Mouse (Mus musculus) liver, adult 2 months (tissue): ENCODE data around the gene Cdca7l.

Source experiments
- CTCF ChIP-seq: fragments of 200-500 bp; IDR thresholded peaks from 2 replicates; pipeline ENCODE4 v1.5.1; 2011; ENCODE audit warnings: low read depth, low read length, control low read depth
- POLR2A ChIP-seq: fragments of 200-500 bp; IDR thresholded peaks from 2 replicates; pipeline ENCODE4 v1.6.1; 2011; ENCODE audit warnings: low read length, control low read depth; ENCODE audit not compliant: insufficient read depth; ENCODE audit errors: extremely low read depth

GRCm38 (mm10) chr12:117769113-117769512, 35.0 kb upstream of the Cdca7l start:
- TF ChIP-seq CTCF, result peak; percentile 75
- no peak for TF ChIP-seq POLR2A
